Mouse (Mus musculus) spleen, adult 2 months (tissue): ENCODE measurements around the gene S1pr1.

Source experiments
- CTCF ChIP-seq: fragments of 200-500 bp; IDR thresholded peaks from 2 replicates; pipeline ENCODE4 v1.5.1; 2011; ENCODE audit warnings: mild to moderate bottlenecking, inconsistent platforms; ENCODE audit not compliant: insufficient read depth, insufficient read length, insufficient replicate concordance; ENCODE audit errors: extremely low read depth
- POLR2A ChIP-seq: fragments of 200-500 bp; IDR thresholded peaks from 2 replicates; pipeline ENCODE4 v1.6.1; 2011; ENCODE audit warnings: low read depth, low read length, inconsistent platforms

GRCm38 (mm10) chr3:115737785-115738318 is 23.0 kb upstream of the S1pr1 start:
- no peak for TF ChIP-seq POLR2A
- no peak for TF ChIP-seq CTCF
